Mouse (Mus musculus): ENCODE data around the gene Pbx1.

- TF ChIP-seq CTCF (conservative IDR thresholded peaks at IDR 0.05; ENCODE audit: insufficient read depth, insufficient read length, low read depth, low read length): no peak
- TF ChIP-seq POLR2A (IDR thresholded peaks at IDR 0.05; ENCODE audit: low read depth, low read length): no peak
Measured at GRCm38 (mm10) chr1:168429856-168430644, 2.0 kb downstream of the Pbx1 start.
